Mouse (Mus musculus): ENCODE data around the gene Pygo1. TPM values are rescaled to one million over a fixed set of nuclear protein-coding genes. Genes with fewer than 3 reads are reported as not detected.

Pygo1 gene
- polyA plus RNA-seq, 1 experiment from 2014 or later = 0.90 TPM

DNA sequence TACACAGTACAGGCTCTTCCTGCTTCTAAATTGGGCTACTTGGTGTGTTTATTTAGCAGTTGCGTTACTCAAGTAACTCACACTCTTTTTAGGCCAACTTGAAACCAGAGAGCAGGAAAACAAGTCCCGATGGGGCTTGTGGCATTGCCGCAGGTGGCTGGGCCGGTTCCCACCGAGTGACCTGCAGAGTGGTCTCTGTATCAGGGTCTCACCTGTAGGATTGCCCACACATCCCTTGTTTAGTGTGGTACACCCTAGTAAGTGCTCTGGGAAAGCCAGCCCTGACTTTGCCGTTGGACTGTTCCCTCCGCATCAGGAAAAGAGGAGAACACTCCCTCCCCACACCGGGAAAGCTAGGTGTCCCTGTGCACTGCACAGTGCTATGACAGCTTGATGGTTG, 23.4 kb upstream of the Pygo1 start:
- Histone ChIP-seq H3K4me2 (replicated peaks; ENCODE audit: low read depth) (no peak overlapping the region), H3K4me3 (ENCODE audit: low read depth, low read length) (no peak overlapping the region), H3K36me3 (ENCODE audit: control insufficient read depth, insufficient read depth) (no peaks in the 10 kb centered on the region), H3K4me1 (replicated peaks; ENCODE audit: control insufficient read depth, insufficient read depth, low read length) (no peaks in the 10 kb centered on the region), H3K9ac (ENCODE audit: low read depth, low read length) (no peak overlapping the region), H3K27ac (ENCODE audit: low read depth, low read length) (no peak overlapping the region), H3K9me3 (ENCODE audit: control insufficient read depth) (no peaks in the 10 kb centered on the region), H3K27me3 (replicated peaks; ENCODE audit: control insufficient read depth, insufficient read depth, low read length) (no peaks in the 10 kb centered on the region)
- no peak for TF ChIP-seq CTCF (IDR thresholded peaks at IDR 0.05; ENCODE audit: low read depth)
- WGBS = 78% methylated on average over 8 of the region's 8 CpGs
- ATAC-seq = no peak

DNA sequence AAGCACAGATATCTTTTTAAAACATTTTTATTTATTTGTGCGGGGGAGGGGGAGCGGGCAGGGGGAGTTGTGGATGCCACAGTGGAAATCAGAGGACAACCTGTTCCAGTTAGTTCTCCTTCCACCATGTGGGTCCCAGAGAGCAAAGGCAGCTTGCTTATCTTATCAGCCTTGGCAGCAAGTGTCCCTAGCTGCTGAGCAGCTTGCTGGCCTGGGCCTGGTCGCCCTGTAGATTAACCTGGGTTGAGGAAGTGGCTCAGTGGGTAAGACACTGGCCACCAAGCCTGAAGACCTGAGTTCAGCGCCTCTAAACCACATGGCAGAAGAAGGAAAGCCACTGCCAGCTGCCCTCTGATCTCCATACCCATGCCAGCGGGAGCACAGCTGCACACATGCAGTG, 22.8 kb upstream of the Pygo1 start:
- TF ChIP-seq CTCF (IDR thresholded peaks at IDR 0.05; ENCODE audit: low read depth) = no peak
- Histone ChIP-seq H3K27ac (ENCODE audit: low read depth, low read length) (no peak overlapping the region), H3K27me3 (replicated peaks; ENCODE audit: control insufficient read depth, insufficient read depth, low read length) (no peaks in the 10 kb centered on the region), H3K4me1 (replicated peaks; ENCODE audit: control insufficient read depth, insufficient read depth, low read length) (no peaks in the 10 kb centered on the region), H3K4me2 (replicated peaks; ENCODE audit: low read depth) (no peak overlapping the region), H3K9me3 (ENCODE audit: control insufficient read depth) (no peaks in the 10 kb centered on the region), H3K4me3 (ENCODE audit: low read depth, low read length) (no peak overlapping the region), H3K36me3 (ENCODE audit: control insufficient read depth, insufficient read depth) (no peaks in the 10 kb centered on the region), H3K9ac (ENCODE audit: low read depth, low read length) (no peak overlapping the region)
- ATAC-seq = no peak
- WGBS = 75% methylated on average over 5 of the region's 5 CpGs

DNA sequence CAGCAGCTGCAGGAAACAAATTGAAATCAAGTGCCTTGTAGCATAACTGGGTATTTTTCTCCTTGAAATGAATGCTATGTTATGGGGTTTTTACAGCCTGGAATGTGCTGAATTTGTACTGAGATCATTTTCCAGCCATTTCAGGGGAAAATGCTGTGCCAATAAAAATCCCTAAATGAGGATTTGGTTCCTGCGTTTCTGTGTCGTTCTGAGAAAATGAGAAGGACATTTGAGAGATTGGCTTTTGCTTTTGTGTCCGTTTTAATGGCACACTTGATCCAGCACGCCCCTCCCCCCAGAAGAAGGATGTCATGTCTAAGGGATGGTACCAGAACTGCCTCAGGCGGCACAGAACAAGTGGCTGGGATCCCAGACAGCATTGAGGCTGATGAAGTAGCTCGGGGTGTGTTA, 18.7 kb upstream of the Pygo1 start:
- Histone ChIP-seq H3K4me2 (replicated peaks; ENCODE audit: low read depth) (no peak overlapping the region), H3K9ac (ENCODE audit: low read depth, low read length) (no peak overlapping the region), H3K4me3 (ENCODE audit: low read depth, low read length) (no peak overlapping the region), H3K27ac (ENCODE audit: low read depth, low read length) (no peak overlapping the region), H3K27me3 (replicated peaks; ENCODE audit: control insufficient read depth, insufficient read depth, low read length) (no peaks in the 10 kb centered on the region), H3K36me3 (ENCODE audit: control insufficient read depth, insufficient read depth) (no peaks in the 10 kb centered on the region), H3K9me3 (ENCODE audit: control insufficient read depth) (no peaks in the 10 kb centered on the region), H3K4me1 (replicated peaks; ENCODE audit: control insufficient read depth, insufficient read depth, low read length) (no peaks in the 10 kb centered on the region)
- no peak for TF ChIP-seq CTCF (IDR thresholded peaks at IDR 0.05; ENCODE audit: low read depth)
- ATAC-seq = no peak
- WGBS = 79% methylated on average over 6 of the region's 6 CpGs

DNA sequence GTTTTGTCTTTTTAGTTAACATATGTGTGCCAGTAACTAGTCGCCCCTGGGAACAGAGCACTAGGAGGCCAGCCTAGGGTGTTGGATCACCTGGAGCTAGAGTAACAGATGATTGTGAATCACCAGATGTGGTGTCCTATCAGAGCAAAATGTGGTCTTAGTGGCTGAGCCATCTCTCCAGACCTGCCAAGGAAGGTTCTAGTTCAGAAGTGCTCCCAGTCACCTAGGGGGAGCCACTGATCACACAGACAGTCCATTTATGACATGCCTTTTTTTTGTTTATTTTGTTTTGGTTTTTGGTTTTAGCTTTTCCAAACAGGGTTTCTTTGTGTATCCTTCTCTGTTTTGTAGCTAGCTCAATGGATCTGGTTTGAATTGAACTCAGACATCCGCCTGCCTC, 14.1 kb upstream of the Pygo1 start:
- no peaks in the 10 kb centered on the region for H3K36me3 ChIP-seq (ENCODE audit: control insufficient read depth, insufficient read depth)
- no peaks in the 10 kb centered on the region for H3K9me3 ChIP-seq (ENCODE audit: control insufficient read depth)
- H3K9ac ChIP-seq (ENCODE audit: low read depth, low read length) = no peak overlapping the region
- no peaks in the 10 kb centered on the region; the same call in 1 of the 2 replicates for H3K4me1 ChIP-seq (replicated peaks; ENCODE audit: control insufficient read depth, insufficient read depth, low read length)
- H3K27ac ChIP-seq (ENCODE audit: low read depth, low read length) = no peak overlapping the region
- no peak for ATAC-seq
- no peaks in the 10 kb centered on the region for H3K27me3 ChIP-seq (replicated peaks; ENCODE audit: control insufficient read depth, insufficient read depth, low read length)
- H3K4me2 ChIP-seq (replicated peaks; ENCODE audit: low read depth) = no peak overlapping the region
- TF ChIP-seq CTCF (IDR thresholded peaks at IDR 0.05; ENCODE audit: low read depth) = no peak
- WGBS = 89% methylated on average over 2 of the region's 2 CpGs
- no peak overlapping the region for H3K4me3 ChIP-seq (ENCODE audit: low read depth, low read length)

DNA sequence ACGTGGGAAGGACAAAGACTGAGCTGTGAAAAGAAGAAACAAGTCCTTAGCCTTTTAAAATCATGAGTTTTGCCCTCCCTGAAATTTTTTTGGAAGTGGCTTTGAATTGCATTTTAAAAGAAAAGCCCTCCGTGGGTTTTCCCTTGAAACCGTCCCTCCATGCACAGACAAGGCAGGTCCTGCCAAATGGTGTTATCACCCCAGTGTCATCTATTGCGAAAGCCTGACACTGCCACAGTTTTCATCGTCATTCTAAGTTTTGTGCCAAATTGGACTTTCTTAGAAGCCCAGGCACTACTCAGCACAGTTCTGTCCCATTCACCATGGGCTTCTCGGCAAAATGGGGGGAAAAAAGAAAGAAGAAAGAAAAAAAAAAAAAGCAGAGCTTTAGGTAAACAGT, 11.9 kb upstream of the Pygo1 start:
- no peak overlapping the region for H3K27ac ChIP-seq (ENCODE audit: low read depth, low read length)
- no peak for TF ChIP-seq CTCF (IDR thresholded peaks at IDR 0.05; ENCODE audit: low read depth)
- no peak for ATAC-seq
- H3K36me3 ChIP-seq (ENCODE audit: control insufficient read depth, insufficient read depth) = no peaks in the 10 kb centered on the region
- 62% methylated on average over 6 of the region's 6 CpGs for WGBS
- H3K9me3 ChIP-seq (ENCODE audit: control insufficient read depth) = no peaks in the 10 kb centered on the region
- no peaks in the 10 kb centered on the region; the same call in 1 of the 2 replicates for H3K4me1 ChIP-seq (replicated peaks; ENCODE audit: control insufficient read depth, insufficient read depth, low read length)
- H3K4me2 ChIP-seq (replicated peaks; ENCODE audit: low read depth) = no peak overlapping the region
- no peak overlapping the region for H3K9ac ChIP-seq (ENCODE audit: low read depth, low read length)
- no peak overlapping the region for H3K4me3 ChIP-seq (ENCODE audit: low read depth, low read length)
- H3K27me3 ChIP-seq (replicated peaks; ENCODE audit: control insufficient read depth, insufficient read depth, low read length) = no peaks in the 10 kb centered on the region

DNA sequence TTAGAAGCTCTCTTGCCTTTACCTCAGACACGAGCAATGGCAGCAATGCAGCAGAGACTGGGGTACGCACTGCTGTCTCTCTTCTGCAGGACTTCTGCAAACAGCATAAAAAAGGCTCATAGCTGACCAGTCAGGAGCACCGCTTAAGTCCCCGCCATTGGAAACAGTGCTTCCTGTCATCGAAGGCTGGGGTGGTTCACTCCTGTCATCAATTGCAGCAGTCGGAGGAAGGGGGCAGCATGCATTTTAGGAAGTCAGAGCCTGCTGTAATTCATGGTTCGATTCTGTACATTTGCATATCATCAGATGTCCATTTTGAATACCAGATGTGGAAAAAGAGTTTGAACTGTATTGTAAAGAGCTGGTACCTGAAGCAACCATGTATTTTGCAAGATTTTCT, 9.7 kb upstream of the Pygo1 start:
- Histone ChIP-seq H3K9me3 (ENCODE audit: control insufficient read depth) (no peaks in the 10 kb centered on the region), H3K9ac (ENCODE audit: low read depth, low read length) (no peak overlapping the region), H3K4me3 (ENCODE audit: low read depth, low read length) (no peak overlapping the region), H3K4me2 (replicated peaks; ENCODE audit: low read depth) (no peak overlapping the region), H3K4me1 (replicated peaks; ENCODE audit: control insufficient read depth, insufficient read depth, low read length) (no peaks in the 10 kb centered on the region; the same call in 1 of the 2 replicates), H3K27me3 (replicated peaks; ENCODE audit: control insufficient read depth, insufficient read depth, low read length) (no peaks in the 10 kb centered on the region), H3K36me3 (ENCODE audit: control insufficient read depth, insufficient read depth) (no peaks in the 10 kb centered on the region), H3K27ac (ENCODE audit: low read depth, low read length) (no peak overlapping the region)
- WGBS = 60% methylated on average over 7 of the region's 7 CpGs
- no peak for ATAC-seq
- no peak for TF ChIP-seq CTCF (IDR thresholded peaks at IDR 0.05; ENCODE audit: low read depth)

DNA sequence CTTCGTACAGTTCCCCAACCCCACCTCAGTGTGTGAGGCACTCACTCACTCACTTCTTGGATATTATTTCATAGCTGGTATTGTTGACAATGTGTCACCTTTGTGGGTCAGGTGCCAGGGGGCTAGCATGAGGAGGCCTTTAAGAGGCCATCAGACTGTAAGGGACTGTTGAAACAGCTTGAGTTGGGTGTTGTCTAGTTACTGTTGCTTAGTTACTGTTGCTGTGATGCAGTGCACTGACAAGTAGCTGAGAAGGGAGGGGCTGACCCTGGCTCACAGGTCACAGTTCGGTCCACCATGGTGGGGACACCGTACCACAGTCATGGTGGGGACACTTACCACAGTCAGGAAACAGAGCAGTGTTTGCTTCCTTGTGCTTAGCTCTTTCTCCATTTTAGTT, 2.4 kb upstream of the Pygo1 start:
- Histone ChIP-seq H3K27me3 (replicated peaks; ENCODE audit: control insufficient read depth, insufficient read depth, low read length) (peaks cover 19% of the 10 kb centered on the region), H3K9me3 (ENCODE audit: control insufficient read depth) (no peaks in the 10 kb centered on the region), H3K4me3 (ENCODE audit: low read depth, low read length) (no peak overlapping the region), H3K27ac (ENCODE audit: low read depth, low read length) (no peak overlapping the region), H3K9ac (ENCODE audit: low read depth, low read length) (no peak overlapping the region), H3K4me1 (replicated peaks; ENCODE audit: control insufficient read depth, insufficient read depth, low read length) (no peaks in the 10 kb centered on the region), H3K4me2 (replicated peaks; ENCODE audit: low read depth) (no peak overlapping the region), H3K36me3 (ENCODE audit: control insufficient read depth, insufficient read depth) (no peaks in the 10 kb centered on the region)
- ATAC-seq = no peak
- TF ChIP-seq CTCF (IDR thresholded peaks at IDR 0.05; ENCODE audit: low read depth) = no peak
- WGBS = 89% methylated on average over 3 of the region's 3 CpGs
